Mouse (Mus musculus): ENCODE results near the gene Cad.

Gene Cad

GRCm38 (mm10) chr5:31110781-31111180 lies 56.2 kb downstream of the Cad start:
- DNase-seq (ENCODE audit: extremely low spot score), result no peak

GRCm38 (mm10) chr5:31116354-31116753 lies 61.8 kb downstream of the Cad start, which contains the start of gene Trim54:
TSS of gene Trim54 (plus strand) at chr5:31116712.
- no peak for DNase-seq (ENCODE audit: extremely low spot score)

GRCm38 (mm10) chr5:31116912-31117311 lies 62.3 kb downstream of the Cad start:
- no peak for DNase-seq (ENCODE audit: extremely low spot score)

- no peak for DNase-seq (ENCODE audit: extremely low spot score)
Observed at GRCm38 (mm10) chr5:31121111-31121510, 66.5 kb downstream of the Cad start.

- no peak for DNase-seq (ENCODE audit: extremely low spot score)
Observed at GRCm38 (mm10) chr5:31123481-31123880, 68.9 kb downstream of the Cad start.

- DNase-seq (ENCODE audit: extremely low spot score), result no peak
Observed at GRCm38 (mm10) chr5:31126050-31126449, 71.5 kb downstream of the Cad start.

Data from embryo, embryonic 9.5 days (tissue).